Mouse (Mus musculus) intestine, embryonic 14.5 days (tissue): ENCODE results near the gene Zfand6. TPM values are rescaled to one million over a fixed set of nuclear protein-coding genes. Genes with fewer than 3 reads are reported as not detected.
A peak's percentile ranks its signal among the peaks of the same experiment; 100 is the strongest.

Experiments used
- ATAC-seq: fragments of 200-750 bp; cut with Nextera tagmentation; replicated peaks from 2 replicates; pipeline ENCODE4 v1.8.0; 2017; ENCODE audit warnings: low read depth, moderate number of reproducible peaks, moderate TSS enrichment, moderate library complexity; ENCODE audit not compliant: low FRiP score, low TSS enrichment
- DNase-seq: peaks from one replicate; pipeline ENCODE4 v3.0.0-alpha.2; 2018; ENCODE audit warnings: low spot score
- H3K27ac ChIP-seq: fragments of 300-500 bp; sonication (generic); 2 replicates; pipeline ENCODE4 v1.5.1; 2014; ENCODE audit warnings: low read depth, mild to moderate bottlenecking, control low read depth
- H3K27me3 ChIP-seq: fragments of 300-500 bp; sonication (generic); replicated peaks from 2 replicates; pipeline ENCODE4 v1.6.1; 2014; ENCODE audit warnings: low read length, control low read depth; ENCODE audit not compliant: control insufficient read depth, insufficient read depth
- H3K36me3 ChIP-seq: fragments of 300-500 bp; sonication (generic); 2 replicates; pipeline ENCODE4 v1.6.1; 2014; ENCODE audit warnings: low read length, control low read depth; ENCODE audit not compliant: control insufficient read depth, insufficient read depth
- H3K4me1 ChIP-seq: fragments of 300-500 bp; sonication (generic); replicated peaks from 2 replicates; pipeline ENCODE4 v1.6.1; 2014; ENCODE audit warnings: low read length, control low read depth, mixed read lengths; ENCODE audit not compliant: control insufficient read depth, insufficient read depth
- H3K4me2 ChIP-seq: fragments of 300-500 bp; sonication (generic); 2 replicates; pipeline ENCODE4 v1.6.1; 2014; ENCODE audit warnings: low read length
- H3K4me3 ChIP-seq: fragments of 300-500 bp; sonication (generic); 2 replicates; pipeline ENCODE4 v1.5.1; 2014; ENCODE audit warnings: low read depth, low read length, control low read depth, mixed read lengths
- H3K9ac ChIP-seq: fragments of 300-500 bp; sonication (generic); 2 replicates; pipeline ENCODE4 v1.6.1; 2014; ENCODE audit warnings: mild to moderate bottlenecking, low read length
- H3K9me3 ChIP-seq: fragments of 300-500 bp; sonication (generic); 2 replicates; pipeline ENCODE4 v1.6.1; 2016; ENCODE audit warnings: low read length, control low read depth; ENCODE audit not compliant: control insufficient read depth
- WGBS: fragments of 180-500 bp; shearing (Covaris S2); extraction: QIAGEN DNeasy Blood & Tissue Kit; methylation state at CpG from one replicate; pipeline ENCODE4 v1.1.7; 2014; 5-methylcytosine and 5-hydroxymethylcytosine counted together
- polyA plus RNA-seq: library from polyadenylated mRNA; unstranded; fragments of >200 nt; fragmentation: Nextera tagmentation; extraction: Ambion mirVana; gene quantifications from 2 replicates; pipeline ENCODE4 v1.2.1, GENCODE M21; 2014

Gene Zfand6
- polyA plus RNA-seq, result 159 and 172 TPM in 2 replicates

DNA sequence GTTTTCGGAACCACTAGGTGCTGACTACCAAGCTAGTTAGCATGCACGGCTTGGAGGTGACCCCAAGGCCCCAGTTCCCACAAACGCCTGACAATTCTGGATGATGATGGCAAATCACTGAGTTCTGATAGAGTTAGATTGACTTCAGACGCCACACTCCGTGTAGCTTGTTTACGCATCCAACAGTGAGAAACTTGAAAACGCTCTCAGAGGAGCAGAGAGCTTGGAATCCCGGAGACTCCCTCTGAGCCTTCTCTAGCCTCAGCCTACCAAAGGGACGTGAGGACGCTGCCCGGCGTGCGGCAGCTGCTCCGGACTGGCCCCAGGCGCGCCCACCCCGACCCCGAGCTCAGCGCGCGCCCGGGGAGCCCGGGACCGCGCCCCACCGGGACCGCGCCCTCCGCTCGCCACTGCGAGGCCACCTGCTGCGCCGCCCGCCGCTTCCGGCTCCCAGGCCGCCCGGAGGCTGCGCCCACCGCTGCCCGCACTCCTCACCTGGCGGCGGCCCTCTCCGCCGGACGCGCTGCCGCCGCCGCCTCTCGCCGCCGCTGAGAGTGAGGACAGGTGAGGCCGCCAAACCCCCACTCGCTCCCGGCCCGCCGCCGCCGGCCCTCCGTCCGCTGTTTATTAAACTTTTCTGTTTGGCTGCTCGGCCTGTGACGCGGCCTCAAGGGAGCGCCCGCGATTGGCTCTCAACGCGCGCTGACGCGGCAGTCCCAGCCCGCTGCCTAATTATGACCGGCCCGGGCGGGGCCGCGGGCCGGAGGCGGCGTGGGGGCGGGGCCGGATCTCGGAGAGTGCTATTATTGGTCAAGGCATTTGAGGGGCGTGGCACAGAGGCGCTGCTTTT, at the start of gene Zfand6:
Gene Zfand6 (minus strand): TSS at position 709 of the 850 bp plus-strand sequence.
- H3K9ac ChIP-seq, result peak within 1 kb of the TSS; percentile 71
- WGBS, result under 1% methylated on average over 70 of the region's 87 CpGs
- ATAC-seq (peak; percentile 98), DNase-seq (peak; percentile 97)
- peak within 1 kb of the TSS; percentile 77 for H3K4me3 ChIP-seq
- peak within 1 kb of the TSS; percentile 87 for H3K27ac ChIP-seq
- H3K9me3 ChIP-seq, result no peaks in the 10 kb centered on the region
- H3K36me3 ChIP-seq, result no peaks in the 10 kb centered on the region
- H3K4me1 ChIP-seq, result 0 out of 2 replicates have a peak, but pooled peaks cover 4% of the 10 kb centered on the region
- H3K27me3 ChIP-seq, result no peaks in the 10 kb centered on the region
- peak within 1 kb of the TSS; percentile 71 for H3K4me2 ChIP-seq

DNA sequence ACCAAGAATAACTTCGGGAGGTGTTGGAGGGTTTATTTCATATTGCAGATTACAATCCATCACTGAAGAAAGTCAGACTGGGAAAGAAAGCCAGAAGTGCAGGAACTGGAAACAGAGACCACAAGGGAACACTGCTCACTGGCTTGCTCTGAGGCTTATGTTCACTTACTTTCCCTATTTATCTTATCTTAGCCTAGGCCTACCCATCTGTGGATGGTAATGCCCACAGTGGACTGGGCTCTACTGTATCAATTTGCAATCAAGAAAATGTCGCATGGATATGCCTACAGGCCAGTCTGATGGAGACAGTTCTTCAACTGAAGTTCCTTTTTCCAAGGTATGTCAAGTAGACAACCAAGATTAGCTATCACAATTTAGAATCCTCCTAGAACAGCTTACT, 47.0 kb upstream of the Zfand6 start:
- Histone ChIP-seq H3K36me3 (no peaks in the 10 kb centered on the region), H3K4me1 (no peaks in the 10 kb centered on the region), H3K4me2 (no peak overlapping the region), H3K27ac (no peak overlapping the region), H3K9me3 (no peaks in the 10 kb centered on the region), H3K27me3 (no peaks in the 10 kb centered on the region), H3K9ac (no peak overlapping the region), H3K4me3 (no peak overlapping the region)
- DNase-seq (no peak), ATAC-seq (no peak)
- 78% methylated on average over 2 of the region's 2 CpGs for WGBS

DNA sequence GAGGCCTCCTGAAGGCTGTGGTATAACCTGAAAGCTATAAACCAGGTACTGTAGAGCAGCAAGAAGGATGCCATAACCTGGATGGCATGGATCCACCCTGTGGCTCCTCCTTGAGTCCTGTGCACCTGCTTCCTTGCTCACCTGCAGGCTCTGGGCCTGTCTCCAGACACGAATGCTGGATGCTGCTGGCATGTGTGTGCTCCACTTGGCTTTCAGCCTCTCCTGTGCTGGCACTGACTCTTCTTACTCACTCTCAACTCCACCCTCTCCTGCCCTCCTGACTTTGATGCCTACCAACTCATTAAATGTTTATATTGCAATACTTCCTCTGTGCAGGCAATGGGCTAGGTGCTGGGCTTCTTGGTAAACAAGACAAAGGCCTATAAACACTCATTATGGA, 43.3 kb upstream of the Zfand6 start:
- H3K4me3 ChIP-seq, result no peak overlapping the region
- ATAC-seq, result no peak

DNA sequence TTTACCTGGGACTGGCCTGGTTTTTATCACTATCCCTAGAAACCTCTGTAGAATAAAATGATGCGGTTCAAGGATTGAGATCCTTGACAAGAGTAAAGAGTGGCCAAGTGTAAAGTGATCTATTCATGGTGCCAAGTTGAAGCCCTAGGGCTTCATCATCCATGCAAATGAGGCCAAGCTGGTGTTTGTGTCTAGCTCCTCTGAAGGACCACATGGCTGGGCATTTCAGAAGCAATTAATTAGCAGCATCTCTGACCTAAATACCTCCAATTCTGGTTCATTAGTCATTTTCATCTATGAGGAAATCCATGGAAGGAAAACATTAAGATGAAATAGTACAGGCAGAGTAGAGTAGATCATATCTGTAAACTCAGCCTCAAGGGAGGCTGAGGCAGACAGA, 42.3 kb upstream of the Zfand6 start:
- no peak for DNase-seq
- H3K27ac ChIP-seq, result no peak overlapping the region
- no peaks in the 10 kb centered on the region for H3K4me1 ChIP-seq
- no peaks in the 10 kb centered on the region for H3K9me3 ChIP-seq
- no peak overlapping the region for H3K9ac ChIP-seq
- WGBS, result 94% methylated on average over 1 of the region's 1 CpGs
- H3K4me2 ChIP-seq, result no peak overlapping the region
- no peak for ATAC-seq
- H3K4me3 ChIP-seq, result no peak overlapping the region
- H3K27me3 ChIP-seq, result no peaks in the 10 kb centered on the region
- no peaks in the 10 kb centered on the region for H3K36me3 ChIP-seq

More for the DNA sequence above, 43.3 kb upstream of the Zfand6 start:
- no peak overlapping the region for H3K4me2 ChIP-seq
- DNase-seq, result no peak
- H3K9me3 ChIP-seq, result no peaks in the 10 kb centered on the region
- WGBS, result 57% methylated on average over 1 of the region's 1 CpGs
- no peaks in the 10 kb centered on the region for H3K36me3 ChIP-seq
- H3K9ac ChIP-seq, result no peak overlapping the region
- H3K4me1 ChIP-seq, result no peaks in the 10 kb centered on the region
- no peak overlapping the region for H3K27ac ChIP-seq
- no peaks in the 10 kb centered on the region for H3K27me3 ChIP-seq

DNA sequence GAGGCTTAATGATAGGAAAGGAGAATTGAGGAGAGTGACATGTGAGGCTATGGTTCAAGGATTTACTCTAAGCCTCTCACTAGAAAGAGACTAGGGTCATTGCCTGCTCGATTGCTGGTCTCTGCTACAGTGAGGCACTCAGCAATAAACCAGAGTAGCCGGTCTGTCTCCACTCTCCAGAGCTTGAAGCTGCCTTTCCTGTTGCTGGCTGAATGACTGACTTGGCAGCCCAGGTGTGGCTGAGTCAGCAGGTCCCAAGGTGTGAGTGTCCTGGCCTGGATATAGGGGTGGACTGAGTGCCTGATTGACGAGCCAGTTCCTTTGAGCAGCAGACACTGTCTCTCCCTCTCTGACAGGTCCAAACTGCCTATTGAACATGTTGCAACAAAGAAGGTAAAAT, 41.3 kb upstream of the Zfand6 start:
- H3K36me3 ChIP-seq, result no peaks in the 10 kb centered on the region
- H3K9ac ChIP-seq, result no peak overlapping the region
- H3K4me1 ChIP-seq, result no peaks in the 10 kb centered on the region
- DNase-seq (no peak), ATAC-seq (no peak)
- WGBS, result 71% methylated on average over 3 of the region's 3 CpGs
- no peaks in the 10 kb centered on the region for H3K9me3 ChIP-seq
- no peak overlapping the region for H3K4me2 ChIP-seq
- no peak overlapping the region for H3K4me3 ChIP-seq
- H3K27ac ChIP-seq, result no peak overlapping the region
- no peaks in the 10 kb centered on the region for H3K27me3 ChIP-seq

DNA sequence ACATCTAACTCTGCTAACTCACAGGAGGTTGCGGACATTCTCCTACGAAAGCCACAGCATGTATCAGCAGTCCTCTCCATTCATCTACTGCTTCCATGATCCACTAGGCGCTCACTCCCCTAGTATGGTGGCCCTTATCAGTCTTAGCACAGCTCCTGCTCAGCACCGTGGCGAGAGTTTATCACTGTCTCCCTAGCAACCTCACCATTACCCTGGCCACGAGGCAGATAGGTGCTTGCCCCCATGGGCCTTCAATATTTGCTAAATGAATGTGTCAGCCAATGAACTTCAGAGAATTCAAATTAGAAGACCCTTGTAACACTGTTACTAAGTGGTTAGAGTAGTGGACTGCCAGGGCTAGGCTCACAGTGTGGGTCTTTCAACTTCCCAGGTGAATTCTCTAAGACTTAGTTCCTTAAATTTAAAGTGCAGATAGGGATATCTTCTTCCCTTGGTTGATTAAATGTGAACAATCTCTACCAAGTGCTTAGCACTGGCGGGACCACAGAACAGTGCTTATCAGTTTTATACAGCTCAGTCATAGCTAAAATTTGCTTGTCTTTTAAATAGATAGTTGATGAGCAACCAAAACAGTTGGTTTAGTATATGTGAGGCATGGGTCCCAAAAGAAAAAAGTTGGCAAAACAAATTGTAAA, 33.2 kb upstream of the Zfand6 start:
- Histone ChIP-seq H3K9me3 (no peaks in the 10 kb centered on the region), H3K4me2 (no peak overlapping the region), H3K4me1 (no peaks in the 10 kb centered on the region), H3K27ac (no peak overlapping the region), H3K4me3 (no peak overlapping the region), H3K9ac (no peak overlapping the region), H3K27me3 (no peaks in the 10 kb centered on the region), H3K36me3 (no peaks in the 10 kb centered on the region)
- DNase-seq, result no peak
- no peak; the same call in 1 of the 2 replicates for ATAC-seq
- 59% methylated on average over 7 of the region's 7 CpGs for WGBS

DNA sequence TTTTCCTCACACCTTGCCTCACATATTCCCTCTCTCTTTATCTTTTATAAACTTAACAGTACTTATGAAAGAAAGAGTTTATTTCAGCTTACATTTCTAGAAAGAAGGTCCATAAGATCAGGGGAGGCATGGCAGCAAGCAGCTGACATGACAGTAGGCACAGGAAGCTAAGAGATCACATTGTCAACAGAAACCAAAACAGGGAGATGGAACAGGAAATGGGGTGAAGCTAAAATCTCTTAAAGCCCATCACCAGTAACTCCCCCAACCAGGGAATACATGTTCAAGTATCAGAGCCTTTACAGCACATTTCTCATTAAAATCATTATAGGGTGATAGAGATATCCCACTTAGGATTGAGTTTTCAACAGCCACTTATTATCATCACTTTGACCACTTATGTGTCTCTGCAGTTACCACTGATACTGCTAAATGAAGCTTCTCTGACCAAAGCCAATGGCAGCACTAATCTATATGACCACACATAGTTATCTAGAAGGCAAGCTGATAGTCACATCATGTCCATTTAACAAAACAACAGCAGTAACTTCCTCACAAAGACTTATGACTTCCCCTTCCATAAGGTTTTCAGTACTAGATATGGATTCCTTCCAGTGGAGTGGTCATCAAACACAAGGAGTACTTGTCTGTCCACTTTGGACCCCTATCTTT, 20.7 kb upstream of the Zfand6 start:
- Histone ChIP-seq H3K36me3 (no peaks in the 10 kb centered on the region), H3K4me3 (no peak overlapping the region), H3K27ac (no peak overlapping the region), H3K4me1 (no peaks in the 10 kb centered on the region), H3K4me2 (no peak overlapping the region), H3K9me3 (no peaks in the 10 kb centered on the region), H3K27me3 (no peaks in the 10 kb centered on the region), H3K9ac (no peak overlapping the region)
- ATAC-seq (no peak), DNase-seq (no peak)

DNA sequence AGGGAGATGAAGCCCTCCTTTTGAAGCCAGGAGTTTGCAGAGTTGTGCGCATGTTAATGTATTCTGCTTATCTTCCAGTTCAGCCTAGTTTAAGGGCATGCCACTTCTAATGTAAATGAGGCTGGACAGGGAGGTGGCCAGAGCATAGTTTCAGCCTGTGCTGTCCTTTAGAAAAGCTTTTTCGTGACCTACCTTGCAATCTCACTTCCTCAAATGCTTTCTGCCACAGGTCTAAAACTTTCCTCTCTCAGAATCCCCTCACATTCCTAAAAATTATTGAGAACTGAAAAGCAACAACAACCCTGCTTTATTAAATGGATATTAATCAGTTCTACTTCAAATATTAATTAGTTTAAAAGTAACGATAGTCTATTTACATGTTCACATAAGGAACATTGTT, 17.1 kb upstream of the Zfand6 start:
- DNase-seq, result no peak
- H3K9ac ChIP-seq, result no peak overlapping the region
- no peaks in the 10 kb centered on the region for H3K4me1 ChIP-seq
- no peak overlapping the region for H3K4me2 ChIP-seq
- H3K27ac ChIP-seq, result no peak overlapping the region
- H3K4me3 ChIP-seq, result no peak overlapping the region
- H3K36me3 ChIP-seq, result no peaks in the 10 kb centered on the region
- H3K27me3 ChIP-seq, result no peaks in the 10 kb centered on the region
- 88% methylated on average over 3 of the region's 3 CpGs for WGBS
- no peaks in the 10 kb centered on the region for H3K9me3 ChIP-seq
- ATAC-seq, result no peak
